Mouse (Mus musculus) left cerebral cortex, postnatal 14 days (tissue): ENCODE results near the gene Coro1c. TPM values are rescaled to one million over a fixed set of nuclear protein-coding genes. Genes with fewer than 3 reads are reported as not detected.

Source experiments
- DNase-seq, 2 experiments: peaks; one replicate each; pipeline ENCODE4 v3.0.0; 2021 to 2022; ENCODE audit warnings: low spot score in 2 of 2, mixed read lengths in 1 of 2
- intact Hi-C: fragments of 180-260 bp; cut with DNase I; formaldehyde crosslinking; loops from one replicate; pipeline ENCODE4 v1.15.1; 2025
- long read RNA-seq, 2 experiments: library from polyadenylated mRNA; stranded (forward); transcript quantifications; one replicate each; pipeline ENCODE4 v2.0.0; 2021
- total RNA-seq, 2 experiments: library from RNA; stranded (reverse); gene quantifications; 2 replicates each; pipeline ENCODE4 v1.2.3; 2021

The Coro1c gene
- 100 to 1,000 TPM in 1 of 2 experiments, 10 to 100 TPM in 1; 97.7 to 102 TPM for total RNA-seq
- long read RNA-seq, experiment 1, transcript Coro1c-201 (11 exons, 3,491 nt) = major isoform, 45 of 59 reads
- long read RNA-seq, experiment 1, partial matches to known transcripts = 2 of 59 reads
- long read RNA-seq, experiment 1, other reads (novel, unspliced or antisense) = 12 of 59 reads
- long read RNA-seq, experiment 2, transcript Coro1c-201 (11 exons, 3,491 nt) = major isoform, 44 of 58 reads
- long read RNA-seq, experiment 2, partial matches to known transcripts = 10 of 58 reads
- long read RNA-seq, experiment 2, other reads (novel, unspliced or antisense) = 4 of 58 reads

DNA sequence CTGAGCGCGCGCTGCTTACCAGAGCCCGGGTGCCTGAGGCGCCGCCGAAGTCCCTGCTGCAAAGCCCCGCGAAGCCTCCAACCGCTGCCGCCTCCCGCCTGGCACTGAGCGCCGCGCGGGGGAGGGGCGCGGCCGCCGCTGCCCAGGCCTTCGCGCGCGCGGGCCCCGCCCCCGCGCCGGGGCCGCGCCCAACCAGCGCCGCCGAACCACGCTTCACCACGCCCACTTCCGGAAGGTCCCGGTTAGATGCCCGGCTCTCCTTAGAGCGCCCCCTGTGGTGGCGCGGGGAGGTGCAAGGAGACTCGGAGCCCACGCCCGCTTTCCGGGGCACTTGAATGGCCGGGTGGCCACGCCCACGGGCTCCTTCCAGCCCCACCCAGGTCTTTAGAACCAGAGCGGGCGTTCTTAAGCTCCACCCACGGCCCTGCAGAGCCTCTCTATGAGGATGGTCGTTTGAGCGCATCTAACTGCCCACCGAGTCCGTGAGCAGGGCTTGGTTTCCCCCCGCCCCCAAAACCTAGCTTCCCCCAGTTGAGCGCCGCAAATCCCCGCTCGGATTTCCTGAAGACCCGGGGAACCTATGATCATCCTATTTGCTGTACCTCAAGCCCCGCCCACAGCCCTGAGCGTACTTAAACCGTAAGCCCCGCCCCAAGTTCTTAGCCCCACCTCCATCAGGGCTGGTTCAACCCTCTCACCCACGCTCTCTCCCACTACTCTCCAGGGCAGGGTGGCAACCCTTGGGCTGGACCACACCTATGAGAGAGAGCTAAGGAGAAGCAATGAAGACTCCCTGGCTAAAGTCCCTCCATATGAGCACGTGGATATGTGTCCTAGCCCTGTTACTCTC, at the start of gene Coro1c:
Gene Coro1c, minus strand, starts transcription at position 167 of the 850 bp plus-strand sequence.
- intact Hi-C loops = loop anchor here (5.0 to 10.0 kb wide), 2 partner anchors 37 to 54 kb away; no protein-coding TSS in a partner anchor
- peak; percentile 98 for DNase-seq

DNA sequence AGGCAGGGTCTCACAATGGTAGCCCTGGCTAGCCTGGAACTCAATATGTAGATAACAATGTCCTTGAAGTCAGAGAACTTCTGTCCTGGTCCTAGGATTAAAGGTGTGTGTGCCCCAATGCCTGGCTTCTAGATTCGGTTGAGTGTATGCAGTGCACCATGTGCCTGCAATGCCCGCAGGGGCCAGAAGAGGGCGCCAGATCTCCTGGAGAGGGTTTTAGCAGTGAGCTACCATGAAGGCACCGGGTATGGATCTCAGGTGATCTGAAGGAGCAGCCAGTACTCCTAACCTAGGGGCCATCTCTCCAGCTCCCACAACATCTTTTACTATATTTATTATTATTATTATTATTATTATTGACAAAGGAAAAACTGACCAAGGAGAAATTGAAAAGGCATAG, 48.0 kb upstream of the Coro1c start:
- DNase-seq = peak; percentile 72 to 81
- intact Hi-C loops = loop anchor here (2.0 to 5.0 kb wide), 2 partner anchors 36 to 91 kb away; partner anchors contain the start of gene Ssh1

DNA sequence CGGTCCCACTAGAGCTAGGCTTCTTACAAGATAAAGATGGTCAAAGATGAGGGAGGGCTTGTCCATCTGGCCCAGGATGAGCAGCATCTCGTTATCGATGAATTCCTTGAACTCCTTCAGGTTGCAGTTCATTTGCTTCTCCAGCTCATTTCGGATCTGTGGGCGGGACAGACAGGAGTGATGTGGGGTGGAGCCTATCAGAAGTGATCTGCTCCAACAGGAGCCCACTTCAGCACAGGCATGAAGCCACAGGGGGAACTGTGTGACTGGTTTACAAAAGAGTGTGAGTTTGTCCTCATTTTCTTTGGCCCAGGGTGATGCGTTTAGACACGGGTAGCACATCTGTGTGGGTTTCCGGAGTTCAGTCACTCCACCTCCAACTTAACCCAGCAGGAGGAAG, 47.1 kb upstream of the Coro1c start:
- intact Hi-C loops = loop anchor here (2.0 to 5.0 kb wide), 4 partner anchors 37 to 183 kb away; partner anchors contain the start of genes Iscu, Sart3 and Ssh1
- no peak for DNase-seq

DNA sequence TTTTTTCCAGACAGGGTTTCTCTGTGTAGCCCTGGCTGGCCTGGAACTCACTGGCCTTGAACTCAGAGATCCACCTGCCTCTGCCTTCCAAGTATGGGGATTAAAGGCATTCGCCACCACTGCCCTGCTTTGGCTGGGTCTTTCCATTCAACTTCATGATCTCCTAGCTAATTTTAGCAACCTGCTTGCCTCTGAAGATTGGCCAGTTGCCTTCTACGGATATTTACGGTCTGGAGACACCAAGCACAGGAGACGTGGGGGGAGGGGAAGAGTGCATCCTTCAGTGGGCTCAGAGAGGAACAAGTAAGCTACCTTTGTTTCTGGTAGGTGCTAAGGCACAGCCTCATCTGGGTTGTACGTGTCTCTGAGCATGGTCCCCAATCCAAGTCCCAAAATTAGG, 46.7 kb upstream of the Coro1c start:
- no peak for DNase-seq
- intact Hi-C loops = loop anchor here (2.0 to 5.0 kb wide), 3 partner anchors 92 to 182 kb away; partner anchors contain the start of genes Iscu and Sart3

DNA sequence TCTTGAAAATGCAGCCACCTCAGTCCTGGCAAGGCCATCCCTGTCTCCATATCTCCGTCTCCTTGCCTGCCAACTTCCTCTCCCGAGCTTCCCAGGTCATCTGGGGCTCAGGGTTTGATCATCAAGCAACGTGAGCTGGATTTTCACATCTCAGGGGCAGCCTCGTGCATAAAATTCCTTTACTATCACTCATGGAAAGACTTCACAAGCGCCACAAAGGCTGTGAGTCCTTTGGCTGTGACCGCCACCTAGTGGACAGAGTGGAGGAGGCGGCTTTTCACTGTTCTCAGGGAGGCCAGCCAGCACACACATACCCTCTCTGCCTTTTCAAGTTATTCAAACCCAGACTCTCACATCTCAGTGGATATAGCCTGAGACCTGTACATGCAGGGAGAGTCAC, 45.9 kb upstream of the Coro1c start:
- peak; percentile 88 to 89 for DNase-seq

DNA sequence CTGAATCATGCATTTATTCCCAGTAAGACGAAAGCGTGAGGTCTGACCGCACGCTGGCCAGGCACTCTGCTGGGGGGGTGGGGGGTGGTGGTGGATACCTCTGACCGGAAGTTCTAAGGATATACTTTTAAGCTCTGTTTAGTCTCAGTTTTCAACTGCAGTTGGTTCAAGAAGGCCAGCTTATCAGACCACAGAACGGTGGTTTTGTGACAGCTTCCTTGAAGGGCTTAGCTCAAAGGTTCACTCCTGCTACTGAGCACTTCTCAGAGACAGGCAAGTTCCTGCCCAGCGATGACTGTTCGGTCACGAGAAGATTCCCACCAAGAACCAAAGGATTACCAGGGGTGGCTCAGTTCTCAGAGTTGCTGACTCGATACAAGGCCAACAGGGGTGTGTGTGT, 44.0 kb upstream of the Coro1c start:
- intact Hi-C loops = no loop called here
- no peak for DNase-seq

More for the DNA sequence above, 45.9 kb upstream of the Coro1c start:
- intact Hi-C loops = loop anchor here (2.0 kb wide), 2 partner anchors 100 to 182 kb away; partner anchors contain the start of genes Iscu and Sart3

DNA sequence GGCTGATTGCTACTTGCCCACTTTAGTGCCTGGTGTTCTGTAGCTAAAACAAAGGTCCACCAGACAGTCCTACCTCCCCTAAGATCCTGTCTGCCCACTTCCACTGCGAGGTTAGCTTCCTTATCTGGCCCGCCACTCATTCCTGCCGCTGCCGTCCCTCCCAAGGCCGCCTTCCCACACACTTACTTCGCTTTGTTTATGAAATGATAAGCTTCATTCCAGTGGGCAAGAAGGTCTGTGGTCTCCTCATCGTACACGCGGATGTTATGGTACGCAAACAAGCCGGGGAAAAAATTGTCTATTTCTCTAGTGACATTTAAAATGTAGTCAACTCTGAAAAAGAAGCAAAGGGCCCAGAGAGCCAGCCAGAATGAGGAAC, 43.1 kb upstream of the Coro1c start:
- DNase-seq = no peak
- intact Hi-C loops = no loop called here

DNA sequence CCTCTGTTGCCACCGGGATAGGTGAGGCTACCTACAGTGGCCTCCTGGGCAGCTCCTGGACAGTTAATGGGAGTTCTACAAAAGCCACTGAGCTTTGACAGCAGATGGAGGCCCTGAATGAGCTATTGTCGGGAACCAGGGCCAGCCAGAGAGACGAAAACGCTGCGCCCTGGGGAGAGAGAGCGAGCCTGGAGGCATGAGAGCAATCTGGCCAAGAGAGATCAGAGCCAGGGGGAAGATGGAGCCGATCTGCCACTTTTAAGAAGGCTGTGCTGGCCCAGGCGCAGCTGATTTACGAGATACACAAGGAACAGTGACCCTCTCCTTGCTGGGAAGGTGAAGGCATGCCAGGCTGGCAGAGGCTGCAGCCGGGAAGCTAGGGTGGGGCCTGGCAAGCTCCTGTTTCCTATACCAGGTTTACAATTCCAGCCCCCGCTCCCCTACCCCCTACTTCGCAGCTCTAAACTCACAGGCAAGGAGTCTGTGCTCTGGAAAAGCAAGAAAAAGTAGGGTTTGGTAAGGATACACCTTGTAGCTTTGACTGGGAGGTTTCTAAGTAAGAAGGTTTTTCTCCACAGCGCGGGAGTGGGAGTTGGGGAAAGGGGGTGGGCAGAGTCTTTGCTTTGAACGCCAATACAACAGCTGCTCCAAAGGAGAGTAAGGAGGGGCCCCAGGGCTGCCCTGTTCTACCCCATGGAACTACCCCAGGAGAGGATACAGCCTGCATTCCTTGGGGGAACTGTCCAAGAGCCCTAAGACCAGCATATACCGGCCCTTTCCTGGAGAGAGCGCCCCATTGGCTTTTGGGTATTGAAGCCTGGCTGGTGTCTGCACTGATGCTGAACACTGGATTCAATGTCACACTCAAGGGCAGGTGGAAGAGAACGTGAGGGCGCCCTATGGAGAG, 42.5 kb upstream of the Coro1c start:
- intact Hi-C loops = no loop called here

DNA sequence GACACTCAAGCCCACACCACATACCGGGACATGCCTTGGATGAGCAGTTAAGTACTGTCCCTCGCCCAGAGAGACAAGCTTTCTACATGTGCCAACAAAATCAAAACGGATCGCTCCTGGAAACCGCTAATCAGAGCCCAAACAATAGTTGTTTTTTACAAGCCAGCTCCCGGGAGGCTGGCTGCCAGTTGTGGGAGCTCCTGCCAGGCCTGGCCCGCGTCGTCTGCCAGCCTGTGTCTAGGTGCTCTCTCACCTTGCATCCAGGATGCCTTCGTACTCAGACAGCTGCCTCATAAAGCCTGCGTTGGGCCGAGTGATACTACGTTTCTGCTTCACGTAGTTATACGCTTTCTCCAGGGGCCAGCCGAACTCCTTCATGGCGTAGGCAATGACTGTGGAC, 41.6 kb upstream of the Coro1c start:
- no peak for DNase-seq
- intact Hi-C loops = no loop called here

More for the DNA sequence above, 42.5 kb upstream of the Coro1c start:
- no peak for DNase-seq

DNA sequence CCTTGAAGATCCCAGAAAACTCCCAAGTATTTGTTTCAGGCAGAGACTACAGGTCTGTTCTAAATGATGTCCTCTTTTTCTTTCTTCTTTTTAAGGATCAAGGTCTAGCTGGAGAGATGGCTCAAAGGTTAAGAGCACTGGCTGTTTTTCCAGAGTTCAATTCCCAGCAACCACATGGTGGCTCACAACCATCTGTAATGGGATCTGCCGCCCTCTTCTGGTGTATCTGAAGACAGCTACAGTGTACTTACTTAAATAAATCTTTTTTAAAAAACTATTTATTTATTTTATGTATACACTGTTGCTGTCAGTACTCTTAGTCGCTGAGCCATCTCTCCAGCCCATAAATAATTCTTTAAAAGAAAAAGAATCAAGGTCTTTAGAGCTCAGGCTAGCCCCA, 38.7 kb upstream of the Coro1c start:
- no peak for DNase-seq
- intact Hi-C loops = no loop called here

DNA sequence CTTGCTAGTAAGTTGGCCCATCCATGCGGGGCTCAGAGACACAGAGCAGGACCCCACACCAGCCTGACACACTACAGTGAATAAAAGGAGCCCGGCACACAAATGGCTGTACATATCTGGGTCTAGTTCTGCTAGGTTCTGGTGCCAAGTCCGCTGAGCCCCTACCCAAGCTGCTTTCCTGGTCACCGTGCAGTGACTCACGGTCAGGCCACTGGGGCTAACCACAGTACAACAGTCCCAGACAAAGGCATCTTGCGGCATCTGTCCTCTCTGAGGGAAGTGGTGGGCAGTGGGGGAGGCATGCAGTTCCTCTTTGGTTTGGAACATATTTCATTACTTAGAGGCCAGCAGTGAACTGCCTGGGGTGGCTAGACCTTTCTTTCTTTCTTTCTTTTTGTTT, 36.6 kb upstream of the Coro1c start:
- DNase-seq = no peak
- intact Hi-C loops = no loop called here

DNA sequence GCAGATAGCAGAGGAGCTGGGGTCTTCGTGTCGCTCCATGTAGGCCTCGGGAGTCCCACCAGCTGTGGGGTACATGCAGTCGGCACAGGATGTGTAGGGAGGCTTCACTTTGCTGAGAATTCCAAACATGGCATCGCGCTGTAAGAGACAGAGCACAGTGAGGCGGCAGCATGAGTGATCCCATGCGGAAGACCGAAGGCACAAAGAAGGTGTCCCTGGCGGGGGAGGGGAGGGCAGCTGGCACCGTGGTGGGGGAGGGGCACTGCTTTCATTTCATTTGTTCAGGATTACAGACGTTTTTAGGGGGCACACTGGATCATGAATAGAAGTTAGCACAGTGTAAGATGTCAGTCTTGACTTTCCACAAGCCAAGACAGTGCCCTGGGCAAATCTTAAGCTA, 34.8 kb upstream of the Coro1c start:
- DNase-seq = no peak
- intact Hi-C loops = no loop called here

DNA sequence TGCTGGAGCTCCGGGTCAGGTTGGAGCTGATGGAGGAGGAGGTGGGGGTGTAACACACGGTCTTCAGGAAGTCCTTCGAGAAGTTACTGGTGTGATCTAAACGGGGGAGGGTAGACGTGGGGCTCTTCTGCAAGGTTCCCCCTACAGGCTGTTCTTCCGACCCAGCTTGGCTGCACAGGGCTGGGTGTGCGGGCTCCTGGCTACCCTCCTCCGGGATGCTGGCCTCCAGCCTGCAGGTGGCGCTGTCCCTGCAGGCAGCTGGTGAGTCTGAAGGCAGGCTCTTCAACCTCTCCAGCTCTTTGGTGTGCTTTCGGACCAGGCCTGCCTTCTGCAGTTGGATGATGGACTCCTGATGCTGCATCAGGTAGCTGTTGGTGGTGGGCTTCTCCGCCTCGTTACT, 34.0 kb upstream of the Coro1c start:
- peak in 1 of 2 experiments; percentile 55 for DNase-seq
- intact Hi-C loops = no loop called here

DNA sequence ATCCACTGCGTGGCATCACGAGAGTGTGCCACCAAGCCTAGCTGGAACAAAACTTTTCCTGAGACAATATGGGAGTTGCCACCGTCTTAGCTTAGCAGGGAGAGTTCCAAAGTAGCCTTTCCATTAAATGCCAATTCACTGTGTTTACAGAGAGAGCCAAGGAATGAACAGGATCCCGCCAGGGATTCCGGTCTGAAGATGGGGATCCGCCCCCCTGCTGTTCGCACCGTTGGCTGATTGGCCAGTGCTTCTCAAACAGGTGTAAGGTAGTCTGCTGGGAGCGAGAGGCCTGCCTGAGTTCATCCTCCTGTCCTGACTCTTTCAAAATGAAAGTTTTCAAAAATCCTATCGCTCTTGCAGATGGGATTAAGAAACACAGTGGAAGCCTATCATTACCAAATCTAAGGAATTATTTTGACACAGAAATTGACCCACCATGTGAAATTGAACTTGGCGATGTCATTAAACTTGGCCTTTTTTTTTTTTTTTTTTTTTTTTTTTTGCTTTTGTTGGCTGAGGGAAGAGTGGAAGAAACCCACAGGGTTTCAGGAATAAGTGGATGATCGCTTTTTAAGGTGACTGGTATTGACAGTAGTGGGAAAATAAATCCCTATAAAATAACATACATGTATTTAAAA, 30.8 kb upstream of the Coro1c start:
- intact Hi-C loops = no loop called here
- no peak for DNase-seq

DNA sequence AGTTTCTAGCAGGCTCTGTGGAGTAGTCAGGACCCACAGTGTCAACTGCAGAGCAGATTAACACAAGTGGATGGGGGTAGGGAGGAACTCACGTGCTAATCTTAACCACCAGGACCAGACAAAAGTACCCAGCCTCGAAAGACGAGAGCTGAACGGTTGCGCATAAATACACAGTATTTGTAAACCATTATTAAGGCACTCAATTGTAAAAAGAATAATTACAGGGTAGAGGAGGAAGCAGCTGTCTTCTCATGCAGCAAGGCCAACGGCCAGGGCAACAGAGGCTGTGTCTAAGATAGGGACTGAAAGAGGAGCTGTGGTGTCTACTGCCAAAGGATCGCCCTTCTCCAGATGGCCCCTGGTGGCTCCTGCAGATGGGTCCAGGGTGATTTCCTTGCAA, 29.1 kb upstream of the Coro1c start:
- DNase-seq = no peak
- intact Hi-C loops = no loop called here

DNA sequence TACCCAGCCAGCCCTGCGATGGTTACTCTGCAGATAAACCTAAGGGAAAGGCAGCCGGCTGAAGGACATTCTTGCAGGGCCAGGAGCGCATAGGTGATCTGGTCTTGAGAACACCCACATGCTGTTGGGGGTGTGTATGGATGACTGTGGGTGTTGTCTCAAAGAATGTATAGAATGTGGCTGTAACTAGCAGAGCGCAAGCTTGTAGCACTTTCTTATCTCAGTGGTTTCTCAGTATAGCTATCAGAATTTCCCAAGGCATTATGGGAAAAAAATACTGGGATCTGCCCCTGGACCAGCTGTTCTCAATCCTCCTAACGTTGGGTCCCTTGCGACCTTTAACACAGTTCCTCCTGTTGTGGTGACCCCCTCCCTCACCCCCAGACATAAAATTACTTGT, 25.3 kb upstream of the Coro1c start:
- no peak for DNase-seq
- intact Hi-C loops = no loop called here

DNA sequence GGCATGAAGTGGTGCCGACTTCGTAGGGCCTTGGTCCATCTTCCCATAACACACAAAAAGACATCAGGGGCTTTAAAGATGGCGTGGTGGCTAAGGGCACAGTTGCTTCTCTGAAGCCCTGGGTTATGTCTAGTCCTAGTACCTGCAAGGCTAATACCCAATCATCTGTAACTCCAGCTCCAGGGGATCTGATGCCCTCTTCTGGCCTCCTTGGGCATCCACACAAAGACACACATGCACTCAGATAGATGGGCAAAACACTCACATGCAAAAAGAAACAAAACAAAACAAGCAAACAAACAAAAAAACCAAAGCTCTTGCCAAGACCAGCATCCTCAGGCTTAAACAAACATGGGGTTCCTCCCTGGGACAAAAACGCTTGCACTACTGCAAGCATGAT, 24.9 kb upstream of the Coro1c start:
- no peak for DNase-seq
- intact Hi-C loops = no loop called here

DNA sequence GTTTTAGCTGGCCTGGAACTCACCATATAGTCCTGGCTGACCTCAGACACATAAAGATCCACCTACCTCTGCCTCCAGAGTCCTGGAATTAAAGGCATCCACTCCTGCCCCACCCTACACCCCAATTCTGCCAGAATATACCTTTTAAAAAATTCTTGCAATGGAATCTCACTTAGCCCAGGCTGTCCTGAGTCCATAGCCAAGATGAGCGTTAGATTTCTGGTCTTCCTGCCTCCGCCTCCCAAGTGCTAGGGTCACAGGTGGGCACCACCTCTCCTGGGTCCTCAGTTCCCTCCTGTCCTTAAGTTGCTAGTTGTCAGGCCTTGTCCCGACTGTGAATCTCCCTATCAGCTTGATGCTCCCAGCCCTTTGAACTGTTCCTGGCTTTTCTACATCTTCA, 23.8 kb upstream of the Coro1c start:
- DNase-seq = no peak
- intact Hi-C loops = no loop called here
